Mouse (Mus musculus) stomach, postnatal 0 days (tissue): ENCODE results near the gene Cct7. TPM values are rescaled to one million over a fixed set of nuclear protein-coding genes. Genes with fewer than 3 reads are reported as not detected.
A peak's percentile ranks its signal among the peaks of the same experiment; 100 is the strongest.

Experiments used
- ATAC-seq: fragments of 200-750 bp; cut with Nextera tagmentation; 2 replicates; pipeline ENCODE4 v1.8.0; 2017; ENCODE audit not compliant: low FRiP score, low TSS enrichment
- DNase-seq: peaks from one replicate; pipeline ENCODE4 v3.0.0-alpha.2; 2016; ENCODE audit warnings: low spot score
- H3K27ac ChIP-seq: fragments of 300-500 bp; sonication (generic); replicated peaks from 2 replicates; pipeline ENCODE4 v1.5.1; 2014; ENCODE audit warnings: mild to moderate bottlenecking, control low read depth
- H3K27me3 ChIP-seq: fragments of 300-500 bp; sonication (generic); 2 replicates; pipeline ENCODE4 v1.6.1; 2014; ENCODE audit warnings: low read length; ENCODE audit not compliant: control insufficient read depth, insufficient read depth
- H3K36me3 ChIP-seq: fragments of 300-500 bp; sonication (generic); 2 replicates; pipeline ENCODE4 v1.6.1; 2014; ENCODE audit warnings: low read length, mixed read lengths; ENCODE audit not compliant: control insufficient read depth, insufficient read depth
- H3K4me1 ChIP-seq: fragments of 300-500 bp; sonication (generic); replicated peaks from 2 replicates; pipeline ENCODE4 v1.6.1; 2014; ENCODE audit warnings: antibody characterized with exemption; ENCODE audit not compliant: control insufficient read depth, insufficient read depth
- H3K4me2 ChIP-seq: fragments of 300-500 bp; sonication (generic); replicated peaks from 2 replicates; pipeline ENCODE4 v1.6.1; 2014; ENCODE audit warnings: low read depth, mild to moderate bottlenecking, control low read depth, moderate library complexity
- H3K4me3 ChIP-seq: fragments of 300-500 bp; sonication (generic); 2 replicates; pipeline ENCODE4 v1.5.1; 2014; ENCODE audit warnings: low read depth, low read length, control low read depth
- H3K9ac ChIP-seq: fragments of 300-500 bp; sonication (generic); 2 replicates; pipeline ENCODE4 v1.6.1; 2014; ENCODE audit warnings: mild to moderate bottlenecking, low read length, control low read depth, mixed read lengths
- H3K9me3 ChIP-seq: fragments of 300-500 bp; sonication (generic); 2 replicates; pipeline ENCODE4 v1.6.1; 2016; ENCODE audit warnings: low read length; ENCODE audit not compliant: control insufficient read depth
- CTCF ChIP-seq: IDR thresholded peaks from 2 replicates; pipeline ENCODE4 v1.5.1; 2016; ENCODE audit warnings: antibody characterized with exemption, low read depth, mild to moderate bottlenecking, moderate library complexity
- EP300 ChIP-seq: optimal IDR thresholded peaks from 2 replicates; pipeline ENCODE3; 2016; ENCODE audit warnings: antibody characterized with exemption
- WGBS: fragments of 180-500 bp; shearing (Covaris S2); extraction: QIAGEN DNeasy Blood & Tissue Kit; methylation state at CpG from one replicate; pipeline ENCODE4 v1.1.7; 2014; 5-methylcytosine and 5-hydroxymethylcytosine counted together
- polyA plus RNA-seq: library from polyadenylated mRNA; unstranded; fragments of >200 nt; fragmentation: Nextera tagmentation; extraction: Ambion mirVana; gene quantifications from 2 replicates; pipeline ENCODE4 v1.2.1, GENCODE M21; 2015

Gene Cct7
- polyA plus RNA-seq, 1 experiment from 2014 or later = 219 TPM

DNA sequence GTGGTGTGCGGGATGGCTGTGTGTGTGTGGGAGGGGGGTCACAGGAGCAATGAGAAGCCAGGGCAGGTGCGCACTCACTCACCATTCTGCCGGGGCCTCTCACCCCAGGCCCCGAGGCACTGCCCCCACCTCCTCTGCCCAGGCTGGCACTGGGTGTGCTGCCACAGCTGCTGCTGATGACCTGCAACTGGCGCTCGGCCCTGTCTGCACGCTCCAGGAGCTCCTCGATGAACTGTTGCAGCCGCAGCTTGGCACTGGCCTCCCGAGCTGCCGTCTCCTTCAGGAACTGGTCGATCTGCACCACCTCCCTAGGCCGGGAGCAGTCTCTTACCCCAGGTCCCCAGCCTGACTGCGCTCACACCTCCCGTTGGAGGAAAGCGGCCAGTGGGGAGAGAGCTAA lies 29.4 kb downstream of the Cct7 start:
- Histone ChIP-seq H3K4me2 (no peak overlapping the region), H3K4me3 (no peak overlapping the region), H3K4me1 (peaks cover 4% of the 10 kb centered on the region; the same call in 1 of the 2 replicates), H3K9ac (no peak overlapping the region), H3K27ac (no peak overlapping the region), H3K36me3 (no peaks in the 10 kb centered on the region), H3K27me3 (peaks cover 14% of the 10 kb centered on the region; the same call in 1 of the 2 replicates), H3K9me3 (no peaks in the 10 kb centered on the region)
- no peak for TF ChIP-seq EP300
- TF ChIP-seq CTCF = no peak
- 69% methylated on average over 16 of the region's 16 CpGs for WGBS
- no peak for DNase-seq
- ATAC-seq = no peak

DNA sequence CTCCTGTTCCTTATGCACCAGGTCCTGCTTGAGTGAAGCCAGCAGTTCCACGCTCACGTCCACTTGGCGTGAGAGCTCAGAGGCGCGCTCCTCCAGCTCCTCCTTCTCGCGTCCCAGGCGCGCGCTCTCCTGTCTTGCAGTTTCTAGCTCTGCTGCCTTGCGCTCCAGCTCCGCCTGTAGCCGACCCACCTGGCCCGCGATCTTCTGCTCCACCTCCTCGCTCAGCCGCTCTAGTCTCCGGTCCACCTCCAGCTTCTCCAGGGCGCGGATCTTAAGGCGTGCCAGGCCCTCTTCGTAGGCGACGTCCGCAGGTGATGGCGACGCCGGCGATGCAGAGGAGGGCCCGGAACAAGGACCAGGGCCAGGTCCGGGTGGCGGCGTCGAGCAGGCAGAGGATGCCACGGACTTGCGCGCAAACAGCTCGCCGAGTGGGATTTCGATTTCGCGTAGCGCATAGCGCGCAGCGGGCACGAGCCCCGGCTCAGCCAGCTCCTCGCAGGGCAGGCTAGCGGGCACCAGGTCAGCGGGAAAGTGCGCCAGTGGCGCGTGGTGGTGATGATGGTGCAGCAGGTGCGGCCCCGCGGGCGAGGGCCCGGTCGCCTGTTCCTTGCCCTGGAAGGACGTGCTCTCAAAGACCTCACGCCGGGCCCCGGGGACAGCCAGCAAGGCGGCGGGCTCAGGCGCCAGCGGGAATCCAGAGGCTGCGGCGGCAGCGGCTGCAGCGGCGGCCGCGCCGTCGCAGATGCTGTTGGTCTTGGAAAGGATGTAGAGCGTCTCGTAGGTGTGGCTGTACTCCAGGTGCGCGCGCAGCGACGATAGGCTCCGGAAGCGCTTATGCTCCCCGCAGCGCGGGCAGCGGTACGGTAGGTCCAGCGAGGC lies 32.8 kb downstream of the Cct7 start:
- H3K9me3 ChIP-seq = no peaks in the 10 kb centered on the region
- 4% methylated on average over 83 of the region's 92 CpGs for WGBS
- H3K36me3 ChIP-seq = no peaks in the 10 kb centered on the region
- TF ChIP-seq CTCF = no peak
- TF ChIP-seq EP300 = no peak
- DNase-seq (peak; percentile 66), ATAC-seq (0 out of 2 replicates have a peak, but pooled peaks have one; percentile 53)
- peak overlapping the region; percentile 31 for H3K4me3 ChIP-seq
- no peak overlapping the region for H3K27ac ChIP-seq
- peak overlapping the region; percentile 51 for H3K4me2 ChIP-seq
- H3K4me1 ChIP-seq = peaks cover 4% of the 10 kb centered on the region; the same call in 1 of the 2 replicates
- H3K27me3 ChIP-seq = peaks cover 14% of the 10 kb centered on the region; the same call in 1 of the 2 replicates
- no peak overlapping the region for H3K9ac ChIP-seq

GRCm38 (mm10) chr6:85485738-85486137 lies 34.4 kb downstream of the Cct7 start:
- 71% methylated on average over 2 of the region's 2 CpGs for WGBS
- Histone ChIP-seq H3K4me2 (no peak overlapping the region), H3K4me1 (peaks cover 4% of the 10 kb centered on the region; the same call in 1 of the 2 replicates), H3K9ac (no peak overlapping the region), H3K27ac (no peak overlapping the region), H3K27me3 (peaks cover 14% of the 10 kb centered on the region; the same call in 1 of the 2 replicates), H3K9me3 (no peaks in the 10 kb centered on the region), H3K36me3 (no peaks in the 10 kb centered on the region), H3K4me3 (no peak overlapping the region)
- ATAC-seq (no peak), DNase-seq (no peak)
- no peak for TF ChIP-seq CTCF
- no peak for TF ChIP-seq EP300

DNA sequence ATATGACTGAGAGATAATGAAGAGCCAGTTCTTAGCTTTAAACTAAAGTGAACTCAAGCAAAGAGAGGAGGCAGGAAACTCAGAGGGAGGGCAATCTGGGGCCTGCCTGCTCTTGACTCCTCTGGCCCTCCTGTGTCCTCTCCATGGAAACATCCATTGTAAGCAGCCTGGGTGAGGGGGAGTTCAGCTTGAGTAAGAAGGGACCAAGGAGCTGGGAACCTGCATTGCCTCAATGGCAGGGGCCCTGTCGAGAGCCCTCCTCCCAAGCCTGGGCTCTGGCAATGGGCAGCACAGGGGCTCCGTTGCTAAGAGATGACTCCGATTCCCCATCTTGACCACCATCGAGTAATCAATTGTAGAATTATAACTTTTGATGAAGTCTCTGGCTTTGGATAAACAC lies 37.2 kb downstream of the Cct7 start:
- ATAC-seq = no peak

GRCm38 (mm10) chr6:85489717-85490116 lies 38.4 kb downstream of the Cct7 start:
- Histone ChIP-seq H3K9ac (no peak overlapping the region), H3K4me3 (no peak overlapping the region), H3K9me3 (no peaks in the 10 kb centered on the region), H3K4me1 (no peaks in the 10 kb centered on the region), H3K4me2 (peak overlapping the region; percentile 8; the same call in 1 of the 2 replicates), H3K27me3 (peaks cover 4% of the 10 kb centered on the region; the same call in 1 of the 2 replicates), H3K36me3 (no peaks in the 10 kb centered on the region), H3K27ac (no peak overlapping the region)
- WGBS = 52% methylated on average over 3 of the region's 3 CpGs
- DNase-seq (no peak), ATAC-seq (0 out of 2 replicates have a peak, but pooled peaks have one; percentile 29)
- TF ChIP-seq EP300 = no peak
- TF ChIP-seq CTCF = no peak

More for the DNA sequence above, 37.2 kb downstream of the Cct7 start:
- H3K36me3 ChIP-seq = no peaks in the 10 kb centered on the region
- H3K27ac ChIP-seq = no peak overlapping the region
- TF ChIP-seq EP300 (no peak), CTCF (no peak)
- DNase-seq = no peak
- no peaks in the 10 kb centered on the region for H3K9me3 ChIP-seq
- H3K4me3 ChIP-seq = no peak overlapping the region
- H3K9ac ChIP-seq = no peak overlapping the region
- peaks cover 4% of the 10 kb centered on the region; the same call in 1 of the 2 replicates for H3K4me1 ChIP-seq
- peaks cover 14% of the 10 kb centered on the region; the same call in 1 of the 2 replicates for H3K27me3 ChIP-seq
- WGBS = 83% methylated on average over 4 of the region's 4 CpGs
- H3K4me2 ChIP-seq = no peak overlapping the region

DNA sequence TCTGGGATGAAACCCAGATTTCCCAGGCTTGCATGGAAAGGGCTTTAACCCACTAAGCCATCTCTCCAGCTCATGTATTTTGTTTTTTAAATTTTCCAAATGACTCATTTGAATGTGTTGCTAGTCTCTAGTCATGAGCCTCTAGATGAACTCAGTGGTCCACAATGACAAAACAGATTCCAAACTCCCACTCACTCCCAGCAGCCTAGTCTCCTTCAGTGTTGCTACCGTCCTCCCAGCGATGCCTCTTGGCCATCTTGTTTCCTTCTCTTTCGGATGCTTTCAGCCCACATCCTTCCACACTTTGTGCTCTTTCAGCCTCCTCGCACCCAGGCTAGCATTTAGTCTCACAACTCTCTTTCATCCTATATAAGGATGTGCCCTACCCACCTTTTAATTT lies 38.9 kb downstream of the Cct7 start:
- H3K4me2 ChIP-seq = 0 out of 2 replicates have a peak overlapping the region, but pooled peaks have one; percentile 8
- WGBS = 93% methylated on average over 4 of the region's 4 CpGs
- ATAC-seq (no peak), DNase-seq (no peak)
- H3K4me3 ChIP-seq = no peak overlapping the region
- no peaks in the 10 kb centered on the region for H3K4me1 ChIP-seq
- 0 out of 2 replicates have a peak, but pooled peaks cover 2% of the 10 kb centered on the region for H3K27me3 ChIP-seq
- H3K36me3 ChIP-seq = no peaks in the 10 kb centered on the region
- H3K27ac ChIP-seq = no peak overlapping the region
- no peaks in the 10 kb centered on the region for H3K9me3 ChIP-seq
- no peak for TF ChIP-seq CTCF
- TF ChIP-seq EP300 = no peak
- no peak overlapping the region for H3K9ac ChIP-seq
